Mouse (Mus musculus): ENCODE measurements at regions not wholly inside any gene's neighbourhood (a gene's known extent, or its start where the extent isn't known, plus 50 kb on each side); places are given as distances from the start of the nearest gene placed in this dataset.

DNA sequence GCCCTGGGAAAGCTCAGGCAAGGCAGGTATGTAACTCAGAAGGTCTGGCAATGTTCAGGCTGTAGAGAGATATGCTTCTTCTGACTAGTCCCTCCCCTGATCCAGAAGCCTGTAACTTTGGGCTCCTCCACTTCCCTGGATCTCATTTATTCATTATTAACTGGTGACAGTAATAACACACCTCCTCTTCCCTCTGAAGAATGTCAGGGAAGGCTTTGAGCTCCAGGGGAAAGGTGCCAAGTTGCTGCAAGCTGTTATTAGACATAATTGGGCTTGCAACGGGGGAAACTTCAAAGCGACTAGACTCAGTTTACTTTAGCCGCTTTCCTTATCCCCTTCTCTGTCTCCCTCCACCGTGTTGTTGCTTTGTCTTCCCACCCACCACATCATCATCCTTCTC lies 75.6 kb upstream of the Tmprss2 start:
- no peak for DNase-seq

DNA sequence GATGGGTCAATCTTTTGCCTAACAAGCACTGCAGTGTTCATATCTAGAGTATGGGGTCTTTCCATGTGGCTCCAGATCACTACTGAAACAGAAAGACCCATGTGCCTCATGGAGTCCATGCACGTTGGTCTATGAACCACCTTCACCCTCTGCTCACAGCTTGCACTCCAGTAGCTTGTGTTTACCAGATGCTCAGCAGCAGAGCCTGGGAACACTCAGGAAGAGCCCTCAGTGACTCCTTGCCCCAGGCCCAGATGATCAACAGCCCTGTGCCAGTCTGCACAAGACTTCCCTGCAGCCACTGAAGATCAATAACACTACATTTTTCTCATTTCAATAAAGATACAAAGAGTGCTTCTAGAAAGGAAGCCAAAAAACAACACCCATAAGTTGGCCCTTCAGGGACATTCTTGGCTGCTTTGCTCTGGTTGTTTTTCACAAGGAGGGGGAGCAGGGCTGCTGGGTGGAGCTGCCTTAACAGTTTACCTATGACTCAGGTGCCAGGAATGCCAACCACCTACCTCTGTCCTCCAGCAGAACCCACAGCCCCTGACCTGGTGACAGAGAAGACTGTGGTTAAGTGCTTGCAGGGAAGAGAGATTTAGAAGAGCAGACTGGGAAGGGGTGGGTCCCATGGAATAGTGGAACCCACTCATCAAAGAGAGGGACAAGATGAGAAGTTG lies 74.7 kb upstream of the Tmprss2 start:
- no peak for DNase-seq

DNA sequence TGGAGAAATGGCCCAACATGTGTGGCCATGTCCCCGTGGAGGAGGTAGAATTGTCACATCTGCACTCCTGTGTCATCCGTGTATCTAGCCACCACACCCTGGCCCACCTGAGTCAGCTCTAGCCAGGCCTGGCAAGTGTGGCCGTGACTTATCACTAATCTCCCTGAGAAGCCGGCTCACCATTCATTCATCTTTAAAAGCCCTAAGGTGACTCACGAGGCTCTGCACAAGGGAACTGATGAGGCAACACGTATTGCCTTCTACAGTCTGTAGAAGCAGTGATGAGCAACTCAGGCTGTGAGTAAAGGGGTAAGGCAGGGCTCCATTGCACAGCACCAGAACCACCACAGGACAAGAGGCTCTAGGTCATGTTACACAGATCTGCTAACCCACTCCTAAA lies 70.2 kb upstream of the Tmprss2 start:
- DNase-seq: no peak

DNA sequence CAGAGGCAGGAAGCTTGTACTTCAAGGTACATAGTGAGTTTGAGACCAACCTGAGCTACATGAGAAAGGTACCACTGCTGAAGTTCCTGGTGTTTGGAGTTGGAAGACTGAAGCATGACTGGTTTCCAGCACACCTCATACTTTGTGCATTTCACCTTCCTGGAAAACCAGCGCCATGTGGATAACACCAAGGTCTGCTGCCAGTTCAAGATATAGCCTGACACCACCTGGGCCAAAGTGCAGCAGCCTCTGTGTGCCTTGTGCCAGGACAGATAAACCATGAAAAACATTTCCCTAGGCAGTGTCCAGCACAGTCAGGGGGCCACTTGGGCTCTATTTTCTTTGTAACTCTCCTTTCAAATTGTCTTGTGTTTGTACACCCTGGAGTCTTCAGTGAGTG lies 68.8 kb upstream of the Tmprss2 start:
- no peak for DNase-seq

DNA sequence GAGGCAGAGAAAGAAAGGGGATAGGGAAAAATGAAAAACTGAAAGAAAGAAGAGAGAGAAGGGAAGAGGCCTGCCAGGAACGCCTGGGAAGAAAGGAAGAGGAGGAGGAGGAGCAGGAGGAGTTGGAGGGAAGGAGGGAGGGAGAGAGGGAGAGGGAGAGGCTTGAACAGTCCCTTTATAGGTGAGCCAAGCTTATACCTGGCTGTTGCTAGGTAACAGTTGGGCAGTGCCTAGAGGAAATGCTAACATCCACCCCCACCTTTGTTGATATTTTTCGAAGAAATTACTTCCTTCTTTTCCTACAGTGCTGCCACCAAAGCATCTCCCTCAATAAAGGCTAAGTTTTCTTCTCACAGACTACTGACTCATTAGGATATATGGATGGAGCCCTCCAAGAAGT lies 68.3 kb upstream of the Tmprss2 start:
- DNase-seq: no peak

DNA sequence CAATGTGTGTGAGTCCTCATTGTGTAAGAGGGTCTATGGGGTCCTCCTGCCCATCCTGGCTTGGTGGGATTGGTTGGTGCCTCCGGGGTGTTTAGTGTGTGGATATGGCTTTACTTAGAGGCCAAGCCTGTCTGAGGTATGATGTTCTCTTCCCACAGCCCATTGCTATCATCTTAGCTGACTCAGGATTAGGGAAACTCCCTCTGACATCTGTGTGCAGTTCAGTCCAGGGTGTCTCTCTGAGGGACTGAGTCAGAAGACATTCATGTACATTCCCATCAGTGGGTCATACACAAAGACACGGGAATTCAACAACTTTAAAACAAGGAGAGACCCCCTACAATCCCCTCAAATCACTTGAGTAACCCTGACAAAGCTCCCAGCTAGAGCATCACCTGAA lies 66.6 kb upstream of the Tmprss2 start:
- no peak for DNase-seq

DNA sequence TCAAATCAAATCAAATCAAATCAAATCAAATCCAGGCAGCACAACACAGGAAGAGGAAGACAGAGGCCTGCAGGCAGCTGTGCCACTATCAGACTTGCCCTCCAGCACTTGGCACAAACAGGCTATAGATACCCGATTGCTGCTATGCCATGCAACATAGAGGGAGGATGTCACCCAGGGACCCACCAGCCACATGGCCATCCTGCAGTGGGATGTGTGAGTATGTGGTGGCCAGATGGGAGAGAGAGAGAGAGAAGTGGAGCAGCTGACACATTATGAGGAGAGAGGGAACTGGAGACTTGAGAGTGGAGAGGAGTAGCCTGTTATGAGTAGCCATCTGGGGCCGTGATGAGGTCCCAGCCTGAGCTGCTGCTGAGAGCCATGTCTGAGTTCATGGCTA lies 62.6 kb upstream of the Tmprss2 start:
- DNase-seq: no peak

DNA sequence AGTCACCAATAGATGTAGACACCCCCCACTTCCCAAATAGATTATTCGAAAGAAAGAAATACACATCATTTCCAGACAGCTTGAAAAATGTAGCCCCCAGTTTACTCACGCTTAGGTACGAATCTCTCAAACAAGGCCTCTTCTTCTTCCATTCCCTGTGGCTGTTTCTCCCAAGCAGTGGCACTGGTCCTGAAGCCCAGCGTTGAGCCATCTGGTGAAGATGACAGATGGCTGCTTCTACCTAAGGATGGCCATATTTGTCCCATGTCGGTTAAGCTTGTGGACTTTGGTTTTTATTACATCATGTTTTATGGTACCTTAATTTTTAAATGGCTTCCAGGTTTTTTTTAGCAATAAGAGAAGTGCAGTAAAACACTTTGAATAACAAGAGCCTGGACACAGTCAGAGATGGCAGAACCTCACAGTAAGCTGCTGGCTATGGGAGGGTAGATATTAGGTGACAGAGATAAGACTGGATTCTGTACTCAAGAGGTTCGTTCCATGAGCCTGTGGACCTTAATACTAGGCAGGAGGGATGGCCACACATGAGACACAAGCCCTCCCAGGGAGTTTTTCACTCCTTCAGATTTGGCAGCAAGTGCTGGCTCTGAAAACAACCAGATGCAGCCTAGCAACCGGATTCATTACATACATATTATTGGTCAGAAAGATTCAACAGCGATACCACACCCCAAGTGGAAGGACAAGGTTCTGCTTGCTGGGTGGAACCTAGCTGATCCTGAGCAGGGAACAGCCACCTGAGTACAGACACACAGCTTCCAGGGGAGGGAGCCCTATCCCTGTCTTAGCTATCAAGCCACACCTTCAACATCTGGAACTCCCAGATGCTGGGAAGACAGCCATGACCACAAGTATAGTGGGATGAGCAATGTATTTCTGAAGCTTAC lies 59.4 kb upstream of the Tmprss2 start:
- DNase-seq: peak; percentile 10

DNA sequence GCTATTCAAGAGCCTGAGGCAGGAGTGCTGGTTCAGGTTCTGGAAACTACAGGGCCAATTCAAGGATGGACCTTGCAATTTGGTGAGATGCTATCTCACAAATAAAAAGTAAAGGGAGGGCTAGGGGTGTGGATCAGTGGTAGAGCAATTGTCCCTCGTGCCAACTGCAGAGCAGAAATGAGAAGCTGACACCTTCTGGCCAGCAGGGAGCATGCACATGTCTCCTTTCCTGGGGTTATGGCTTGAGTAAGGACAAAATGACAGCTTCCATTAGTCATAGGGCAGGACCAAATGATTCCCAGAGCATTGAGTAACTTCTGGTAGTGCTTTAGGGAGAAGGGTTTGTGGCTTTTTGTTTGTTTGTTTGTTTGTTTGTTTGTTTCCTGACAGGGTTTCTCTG lies 56.5 kb upstream of the Tmprss2 start:
- no peak for DNase-seq

DNA sequence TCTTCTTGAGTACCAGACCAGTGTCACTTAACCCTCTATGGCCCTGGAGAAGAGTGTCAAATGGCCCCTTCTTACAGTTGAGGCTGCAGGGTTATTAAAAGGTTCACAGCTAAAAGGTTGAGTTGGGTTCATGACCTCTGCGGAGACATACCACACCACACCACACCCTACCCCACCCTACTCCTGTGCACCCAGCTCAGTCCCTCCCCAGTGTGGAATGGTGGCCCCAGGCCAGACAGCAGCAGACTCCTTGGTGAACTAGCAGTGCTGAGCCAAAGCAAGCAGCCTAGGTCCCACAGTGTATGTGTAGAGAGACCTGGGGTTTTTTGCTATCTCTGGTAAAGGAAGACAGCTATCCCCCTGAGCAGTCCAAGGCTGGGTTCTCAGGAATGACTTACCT lies 54.5 kb upstream of the Tmprss2 start:
- DNase-seq: no peak
